Mouse (Mus musculus) CD4-positive helper T cell, adult 2 months (primary cell): Measurements from ENCODE around the gene Krt28.

Experiments
- DNase-seq: peaks from one replicate; pipeline ENCODE4 v3.0.0-alpha.2; 2012; ENCODE audit warnings: low read depth, missing footprints, low spot score

Krt28 gene

GRCm38 (mm10) chr11:99374803-99375202, at the start of gene Krt28:
Gene Krt28 (minus strand): TSS chr11:99374903.
- DNase-seq = no peak

- DNase-seq = no peak
These were observed 47.5 kb upstream of the Krt28 start, which contains the start of gene Krt12 for GRCm38 (mm10) chr11:99422159-99422558. Gene Krt12 (minus strand): TSS chr11:99422259.

GRCm38 (mm10) chr11:99420586-99420985, 45.9 kb upstream of the Krt28 start:
- DNase-seq = no peak

GRCm38 (mm10) chr11:99417819-99418218, 43.1 kb upstream of the Krt28 start:
- DNase-seq = no peak

- DNase-seq = no peak
These were observed 42.2 kb upstream of the Krt28 start for GRCm38 (mm10) chr11:99416902-99417301.

GRCm38 (mm10) chr11:99414463-99415147, 39.9 kb upstream of the Krt28 start:
- DNase-seq = no peak

GRCm38 (mm10) chr11:99413247-99413646, 38.5 kb upstream of the Krt28 start:
- DNase-seq = peak; percentile 17

GRCm38 (mm10) chr11:99406186-99406585, 31.5 kb upstream of the Krt28 start:
- DNase-seq = no peak

- no peak for DNase-seq
These were observed 25.4 kb upstream of the Krt28 start for GRCm38 (mm10) chr11:99399956-99400549.

GRCm38 (mm10) chr11:99398832-99399231, 24.1 kb upstream of the Krt28 start:
- no peak for DNase-seq

- no peak for DNase-seq
These were observed 23.4 kb upstream of the Krt28 start for GRCm38 (mm10) chr11:99398084-99398483.

- no peak for DNase-seq
These were observed 22.0 kb upstream of the Krt28 start for GRCm38 (mm10) chr11:99396661-99397060.

- DNase-seq = no peak
These were observed 21.3 kb upstream of the Krt28 start for GRCm38 (mm10) chr11:99396034-99396433.

GRCm38 (mm10) chr11:99392492-99392891, 17.8 kb upstream of the Krt28 start:
- DNase-seq = no peak

GRCm38 (mm10) chr11:99391375-99391774, 16.7 kb upstream of the Krt28 start:
- no peak for DNase-seq

GRCm38 (mm10) chr11:99390866-99391265, 16.2 kb upstream of the Krt28 start:
- no peak for DNase-seq

- no peak for DNase-seq
These were observed 14.6 kb upstream of the Krt28 start, which contains the start of gene Krt10 for GRCm38 (mm10) chr11:99389264-99389663. Gene Krt10 (minus strand): TSS chr11:99389364.

GRCm38 (mm10) chr11:99388661-99389060, 14.0 kb upstream of the Krt28 start:
- no peak for DNase-seq

- peak; percentile 78 for DNase-seq
These were observed 11.4 kb upstream of the Krt28 start for GRCm38 (mm10) chr11:99385813-99386721.

GRCm38 (mm10) chr11:99379568-99379967, 4.9 kb upstream of the Krt28 start:
- DNase-seq = peak; percentile 67

- peak; percentile 20 for DNase-seq
These were observed 4.8 kb downstream of the Krt28 start for GRCm38 (mm10) chr11:99369853-99370451.

GRCm38 (mm10) chr11:99369229-99369628, 5.5 kb downstream of the Krt28 start:
- DNase-seq = no peak
